8 mouse cellular contexts compared by ENCODE assay signal in the genomic region with DNA sequence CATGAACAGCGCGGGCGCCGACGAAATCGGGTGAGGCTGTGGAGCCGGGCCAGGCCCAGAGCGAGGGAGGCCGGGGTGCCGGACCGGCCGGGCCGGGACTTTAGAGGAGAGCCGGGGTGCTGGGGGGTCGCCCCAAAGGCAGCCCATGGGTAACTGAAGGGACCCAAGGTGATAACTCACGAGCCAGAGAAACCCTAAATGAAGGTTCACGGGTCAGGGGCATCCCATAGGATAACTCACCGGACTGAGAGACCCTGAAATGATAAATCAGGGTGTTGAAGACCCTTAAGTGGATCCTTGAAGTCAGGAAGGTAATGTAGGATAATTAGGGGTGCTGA. TPM values are rescaled to one million over a fixed set of nuclear protein-coding genes. Genes with fewer than 3 reads are reported as not detected.
DNase-seq lines count a peak whose midpoint lies in the region; ATAC-seq and TF ChIP-seq lines count a peak whose summit lies in the region.

No protein-coding gene starts in this region.

- H3K27me3 ChIP-seq in embryonic facial prominence, embryonic 12.5 days: no peaks in the 10 kb centered on the region
- no peaks in the 10 kb centered on the region for H3K27me3 ChIP-seq in intestine, embryonic 15.5 days (replicated peaks)
- H3K27me3 ChIP-seq in neural tube, embryonic 12.5 days (replicated peaks): no peaks in the 10 kb centered on the region

- peaks cover 22% of the 10 kb centered on the region for H3K36me3 ChIP-seq in embryonic facial prominence, embryonic 12.5 days
- H3K36me3 ChIP-seq in intestine, embryonic 15.5 days: no peaks in the 10 kb centered on the region
- peaks cover 7% of the 10 kb centered on the region; the same call in 1 of the 2 replicates for H3K36me3 ChIP-seq in neural tube, embryonic 12.5 days

- no peak for DNase-seq in layer of hippocampus, adult 2 months (ENCODE audit: low spot score in 2 of 2)
- DNase-seq in layer of hippocampus, adult 18-20 months (ENCODE audit: low spot score in 2 of 2): no peak
- no peak for DNase-seq in right cerebral cortex, adult 18-20 months
- DNase-seq in thymus, postnatal 4 days: no peak

- H3K4me3 ChIP-seq in layer of hippocampus, adult 2 months: peak overlapping the region; percentile 89
- peak overlapping the region; percentile 92 for H3K4me3 ChIP-seq in embryonic facial prominence, embryonic 12.5 days
- H3K4me3 ChIP-seq in intestine, embryonic 15.5 days (replicated peaks): peak overlapping the region; percentile 93
- peak overlapping the region; percentile 92 for H3K4me3 ChIP-seq in neural tube, embryonic 12.5 days

- H3K27ac ChIP-seq in layer of hippocampus, adult 2 months: peak overlapping the region; percentile 99
- peak overlapping the region; percentile 76 for H3K27ac ChIP-seq in embryonic facial prominence, embryonic 12.5 days
- H3K27ac ChIP-seq in intestine, embryonic 15.5 days: peak overlapping the region; percentile 82
- H3K27ac ChIP-seq in neural tube, embryonic 12.5 days: peak overlapping the region; percentile 53

- peak overlapping the region; percentile 76 for H3K4me2 ChIP-seq in embryonic facial prominence, embryonic 12.5 days (replicated peaks)
- H3K4me2 ChIP-seq in intestine, embryonic 15.5 days (replicated peaks): peak overlapping the region; percentile 58
- peak overlapping the region; percentile 76 for H3K4me2 ChIP-seq in neural tube, embryonic 12.5 days (replicated peaks)

- peaks cover 50% of the 10 kb centered on the region for H3K4me1 ChIP-seq in embryonic facial prominence, embryonic 12.5 days
- peaks cover 50% of the 10 kb centered on the region for H3K4me1 ChIP-seq in intestine, embryonic 15.5 days (replicated peaks)
- peaks cover 55% of the 10 kb centered on the region for H3K4me1 ChIP-seq in neural tube, embryonic 12.5 days

- under 1% methylated on average over 18 of the region's 18 CpGs for whole genome bisulfite sequencing in embryonic facial prominence, embryonic 12.5 days
- WGBS in intestine, embryonic 15.5 days: 0% methylated on average over 18 of the region's 18 CpGs
- 0% methylated on average over 18 of the region's 18 CpGs for WGBS in neural tube, embryonic 12.5 days

- H3K9me3 ChIP-seq in embryonic facial prominence, embryonic 12.5 days: no peaks in the 10 kb centered on the region
- no peaks in the 10 kb centered on the region for H3K9me3 ChIP-seq in intestine, embryonic 15.5 days
- H3K9me3 ChIP-seq in neural tube, embryonic 12.5 days: no peaks in the 10 kb centered on the region

- peak overlapping the region; percentile 97 for H3K9ac ChIP-seq in embryonic facial prominence, embryonic 12.5 days
- peak overlapping the region; percentile 100 for H3K9ac ChIP-seq in intestine, embryonic 15.5 days
- peak overlapping the region; percentile 98 for H3K9ac ChIP-seq in neural tube, embryonic 12.5 days

- ATAC-seq in embryonic facial prominence, embryonic 12.5 days (ENCODE audit: insufficient number of reproducible peaks, insufficient read depth, low FRiP score, low TSS enrichment): no peak
- no peak for ATAC-seq in intestine, embryonic 15.5 days
- ATAC-seq in neural tube, embryonic 12.5 days (ENCODE audit: low FRiP score, low read depth): no peak; the same call in 1 of the 2 replicates
- no peak for ATAC-seq in inflammation-experienced regulatory T-cells, adult 6 months

- TF ChIP-seq CTCF in layer of hippocampus, adult 2 months (conservative IDR thresholded peaks at IDR 0.05): no peak

RNA-seq across cellular contexts. Expression of a gene that starts 3.8 kb away (rescaled TPM):
- total RNA-seq in layer of hippocampus, adult 2 months (2021): 10 to 100 TPM; 91.2 to 95.4 TPM
- 10 to 100 TPM; 77.2 to 83.0 TPM for total RNA-seq in layer of hippocampus, adult 18-20 months (2021)
- 70.7 and 71.8 TPM in 2 replicates for polyA plus RNA-seq in embryonic facial prominence, embryonic 12.5 days (2016; fragmentation: Nextera tagmentation; extraction: Ambion mirVana)
- polyA plus RNA-seq in intestine, embryonic 15.5 days (2015; fragmentation: Nextera tagmentation; extraction: Ambion mirVana): 53.1 and 57.0 TPM in 2 replicates
- polyA plus RNA-seq in neural tube, embryonic 12.5 days (2016; fragmentation: Nextera tagmentation; extraction: Ambion mirVana): 66.6 TPM in 2 replicates
- 10 to 100 TPM; 12.3 to 14.4 (median 14.0) TPM for polyA plus RNA-seq in inflammation-experienced regulatory T-cells, adult 6 months (2017; shearing (Covaris generic))

RNA-seq across cellular contexts. Expression of a gene that starts 4.3 kb away (rescaled TPM):
- total RNA-seq in layer of hippocampus, adult 2 months (2021): 10 to 100 TPM; 29.8 to 33.1 TPM
- 10 to 100 TPM; 24.5 to 26.7 TPM for total RNA-seq in layer of hippocampus, adult 18-20 months (2021)
- polyA plus RNA-seq in embryonic facial prominence, embryonic 12.5 days (2016; fragmentation: Nextera tagmentation; extraction: Ambion mirVana): 33.8 and 38.6 TPM in 2 replicates
- polyA plus RNA-seq in intestine, embryonic 15.5 days (2015; fragmentation: Nextera tagmentation; extraction: Ambion mirVana): 71.0 and 112 TPM in 2 replicates
- polyA plus RNA-seq in neural tube, embryonic 12.5 days (2016; fragmentation: Nextera tagmentation; extraction: Ambion mirVana): 37.9 and 38.6 TPM in 2 replicates
- polyA plus RNA-seq in inflammation-experienced regulatory T-cells, adult 6 months (2017; shearing (Covaris generic)): 1 to 10 TPM in 1 of 3 experiments, under 1 TPM in 2; 0.67 to 1.7 (median 0.75) TPM

RNA-seq across cellular contexts. Expression of a gene that starts 16.2 kb away (rescaled TPM):
- total RNA-seq in layer of hippocampus, adult 2 months (2021): 100 to 1,000 TPM; 201 to 210 TPM
- 100 to 1,000 TPM; 218 to 228 TPM for total RNA-seq in layer of hippocampus, adult 18-20 months (2021)
- 260 and 269 TPM in 2 replicates for polyA plus RNA-seq in embryonic facial prominence, embryonic 12.5 days (2016; fragmentation: Nextera tagmentation; extraction: Ambion mirVana)
- polyA plus RNA-seq in intestine, embryonic 15.5 days (2015; fragmentation: Nextera tagmentation; extraction: Ambion mirVana): 467 and 534 TPM in 2 replicates
- 214 and 227 TPM in 2 replicates for polyA plus RNA-seq in neural tube, embryonic 12.5 days (2016; fragmentation: Nextera tagmentation; extraction: Ambion mirVana)
- 100 to 1,000 TPM; 183 to 267 (median 228) TPM for polyA plus RNA-seq in inflammation-experienced regulatory T-cells, adult 6 months (2017; shearing (Covaris generic))

RNA-seq across cellular contexts. Expression of a gene that starts 27.1 kb away (rescaled TPM):
- 100 to 1,000 TPM; 926 to 932 TPM for total RNA-seq in layer of hippocampus, adult 2 months (2021)
- 1,000 to 10,000 TPM in 1 of 2 experiments, 100 to 1,000 TPM in 1; 997 to 1,043 TPM for total RNA-seq in layer of hippocampus, adult 18-20 months (2021)
- 851 and 902 TPM in 2 replicates for polyA plus RNA-seq in embryonic facial prominence, embryonic 12.5 days (2016; fragmentation: Nextera tagmentation; extraction: Ambion mirVana)
- 974 and 1,020 TPM in 2 replicates for polyA plus RNA-seq in intestine, embryonic 15.5 days (2015; fragmentation: Nextera tagmentation; extraction: Ambion mirVana)
- polyA plus RNA-seq in neural tube, embryonic 12.5 days (2016; fragmentation: Nextera tagmentation; extraction: Ambion mirVana): 643 and 654 TPM in 2 replicates
- 1,000 to 10,000 TPM in 2 of 3 experiments, 100 to 1,000 TPM in 1; 970 to 1,806 (median 1,658) TPM for polyA plus RNA-seq in inflammation-experienced regulatory T-cells, adult 6 months (2017; shearing (Covaris generic))

RNA-seq across cellular contexts. Expression of a gene that starts 30.7 kb away (rescaled TPM):
- total RNA-seq in layer of hippocampus, adult 2 months (2021): 100 to 1,000 TPM in 1 of 2 experiments, 10 to 100 TPM in 1; 98.3 to 110 TPM
- 10 to 100 TPM; 94.5 to 95.5 TPM for total RNA-seq in layer of hippocampus, adult 18-20 months (2021)
- 18.3 and 21.7 TPM in 2 replicates for polyA plus RNA-seq in embryonic facial prominence, embryonic 12.5 days (2016; fragmentation: Nextera tagmentation; extraction: Ambion mirVana)
- 4.9 and 6.5 TPM in 2 replicates for polyA plus RNA-seq in intestine, embryonic 15.5 days (2015; fragmentation: Nextera tagmentation; extraction: Ambion mirVana)
- polyA plus RNA-seq in neural tube, embryonic 12.5 days (2016; fragmentation: Nextera tagmentation; extraction: Ambion mirVana): 160 and 175 TPM in 2 replicates
- polyA plus RNA-seq in inflammation-experienced regulatory T-cells, adult 6 months (2017; shearing (Covaris generic)): under 1 TPM; 0.04 to 0.35 (median 0.05) TPM

Comparison
In these comparisons a context has a peak if more than half of its experiments do, and no peak if none do; other contexts are left out.
1. RNA of a gene that starts 4.3 kb away (polyA plus RNA-seq): 71.0 to 112 TPM in intestine, embryonic 15.5 days, 37.9 to 38.6 TPM in neural tube, embryonic 12.5 days and 33.8 to 38.6 TPM in embryonic facial prominence, embryonic 12.5 days; 0.67 to 1.7 TPM in inflammation-experienced regulatory T-cells, adult 6 months; every median in the first group is over 10 times any median in the second.
2. Peak in every context shown above with its lines, with median percentiles within 50 percentile points of each other: H3K27ac ChIP-seq, H3K4me3 ChIP-seq, H3K4me2 ChIP-seq and H3K9ac ChIP-seq.